Mouse (Mus musculus) B cell, adult 2 months (primary cell): ENCODE data around the gene Slc4a5.

ENCODE experiments used
- DNase-seq, 2 experiments: peaks; one replicate each; pipeline ENCODE4 v3.0.0; 2022

The Slc4a5 gene

GRCm38 (mm10) chr6:83352666-83353410 lies 133.2 kb downstream of the Slc4a5 start:
- no peak for DNase-seq
